Mouse (Mus musculus) embryonic facial prominence, embryonic 10.5 days (tissue): ENCODE measurements around the gene Igfbp7. TPM values are rescaled to one million over a fixed set of nuclear protein-coding genes. Genes with fewer than 3 reads are reported as not detected.
A peak's percentile ranks its signal among the peaks of the same experiment; 100 is the strongest.

Experiments
- DNase-seq: peaks from one replicate; pipeline ENCODE4 v3.0.0-alpha.2; 2017; ENCODE audit warnings: low spot score
- H3K27ac ChIP-seq: fragments of 300-500 bp; sonication (generic); replicated peaks from 2 replicates; pipeline ENCODE4 v1.5.1; 2016; ENCODE audit warnings: mild to moderate bottlenecking
- H3K27me3 ChIP-seq: fragments of 300-500 bp; sonication (generic); replicated peaks from 2 replicates; pipeline ENCODE4 v1.6.1; 2016; ENCODE audit warnings: low read depth, mild to moderate bottlenecking; ENCODE audit not compliant: poor library complexity, severe bottlenecking
- H3K36me3 ChIP-seq: fragments of 300-500 bp; sonication (generic); replicated peaks from 2 replicates; pipeline ENCODE4 v1.6.1; 2016; ENCODE audit warnings: mild to moderate bottlenecking, moderate library complexity
- H3K4me1 ChIP-seq: fragments of 300-500 bp; sonication (generic); 2 replicates; pipeline ENCODE4 v1.6.1; 2016
- H3K4me3 ChIP-seq: fragments of 300-500 bp; sonication (generic); 2 replicates; pipeline ENCODE4 v1.5.1; 2016; ENCODE audit warnings: mild to moderate bottlenecking, moderate library complexity
- H3K9me3 ChIP-seq: fragments of 300-500 bp; sonication (generic); 2 replicates; pipeline ENCODE4 v1.6.1; 2016; ENCODE audit warnings: mild to moderate bottlenecking
- WGBS: fragments of 180-500 bp; shearing (Covaris S2); methylation state at CpG from one replicate; pipeline ENCODE4 v1.1.7; 2016; 5-methylcytosine and 5-hydroxymethylcytosine counted together
- polyA plus RNA-seq: library from polyadenylated mRNA; unstranded; fragments of >200 nt; fragmentation: Nextera tagmentation; extraction: Ambion mirVana; gene quantifications from 2 replicates; pipeline ENCODE4 v1.2.1, GENCODE M21; 2016

Igfbp7 gene
- polyA plus RNA-seq, 1 experiment from 2014 or later: 4.9 TPM

DNA sequence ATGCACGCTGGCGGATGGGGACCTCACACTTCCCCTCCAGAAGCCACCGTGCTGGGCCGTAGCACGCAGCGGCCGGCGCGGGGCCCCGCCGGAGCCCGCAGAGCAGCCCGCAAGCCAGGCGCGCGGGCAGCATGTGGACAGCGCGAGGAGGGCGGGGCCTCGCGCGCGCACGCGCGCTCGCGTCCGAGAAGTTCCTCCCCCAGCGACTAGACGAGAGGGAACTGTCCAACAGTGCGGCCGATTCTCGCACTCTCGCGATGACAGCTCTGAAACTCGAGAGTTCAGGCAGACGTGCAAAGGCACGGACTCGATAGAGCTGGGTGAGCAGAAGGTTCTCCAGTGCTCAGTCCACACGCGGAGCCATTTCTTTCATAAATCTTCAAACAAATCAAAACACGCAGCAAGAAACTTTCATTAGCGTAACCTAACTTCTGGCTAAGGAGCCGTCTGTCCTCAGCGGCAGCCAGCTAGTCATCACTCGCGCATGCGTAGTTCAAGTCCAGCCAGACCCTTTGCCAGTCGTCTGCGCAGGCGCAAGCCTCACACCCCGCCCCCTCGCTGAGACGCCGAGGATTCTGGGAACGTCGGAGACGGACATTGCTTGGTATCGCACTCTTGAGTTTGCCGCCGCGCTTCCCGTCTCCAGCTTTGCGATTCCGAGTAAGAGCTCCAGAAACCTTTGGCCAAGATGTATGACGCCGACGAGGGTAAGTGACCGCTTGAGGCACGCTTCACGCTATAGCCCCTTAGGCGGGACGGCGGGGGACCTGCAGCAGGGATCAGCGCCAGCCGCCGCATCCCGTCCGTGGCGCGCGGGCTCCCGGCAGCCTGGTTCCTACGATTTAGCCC is 97.7 kb downstream of the Igfbp7 start, which contains the start of the genes Noa1 and Polr2b:
Gene Noa1 (minus strand): TSS at position 161 of the 849 bp plus-strand sequence.
Gene Polr2b (plus strand): TSS at position 224 of the 849 bp plus-strand sequence.
- Histone ChIP-seq H3K4me3 (peak within 1 kb of the TSS; percentile 71), H3K27ac (peak within 1 kb of the TSS; percentile 93), H3K36me3 (peaks cover 57% of the 10 kb centered on the region), H3K27me3 (no peaks in the 10 kb centered on the region), H3K4me1 (peaks cover 30% of the 10 kb centered on the region), H3K9me3 (no peaks in the 10 kb centered on the region)
- DNase-seq: peak; percentile 98
- under 1% methylated on average over 85 of the region's 85 CpGs for WGBS

DNA sequence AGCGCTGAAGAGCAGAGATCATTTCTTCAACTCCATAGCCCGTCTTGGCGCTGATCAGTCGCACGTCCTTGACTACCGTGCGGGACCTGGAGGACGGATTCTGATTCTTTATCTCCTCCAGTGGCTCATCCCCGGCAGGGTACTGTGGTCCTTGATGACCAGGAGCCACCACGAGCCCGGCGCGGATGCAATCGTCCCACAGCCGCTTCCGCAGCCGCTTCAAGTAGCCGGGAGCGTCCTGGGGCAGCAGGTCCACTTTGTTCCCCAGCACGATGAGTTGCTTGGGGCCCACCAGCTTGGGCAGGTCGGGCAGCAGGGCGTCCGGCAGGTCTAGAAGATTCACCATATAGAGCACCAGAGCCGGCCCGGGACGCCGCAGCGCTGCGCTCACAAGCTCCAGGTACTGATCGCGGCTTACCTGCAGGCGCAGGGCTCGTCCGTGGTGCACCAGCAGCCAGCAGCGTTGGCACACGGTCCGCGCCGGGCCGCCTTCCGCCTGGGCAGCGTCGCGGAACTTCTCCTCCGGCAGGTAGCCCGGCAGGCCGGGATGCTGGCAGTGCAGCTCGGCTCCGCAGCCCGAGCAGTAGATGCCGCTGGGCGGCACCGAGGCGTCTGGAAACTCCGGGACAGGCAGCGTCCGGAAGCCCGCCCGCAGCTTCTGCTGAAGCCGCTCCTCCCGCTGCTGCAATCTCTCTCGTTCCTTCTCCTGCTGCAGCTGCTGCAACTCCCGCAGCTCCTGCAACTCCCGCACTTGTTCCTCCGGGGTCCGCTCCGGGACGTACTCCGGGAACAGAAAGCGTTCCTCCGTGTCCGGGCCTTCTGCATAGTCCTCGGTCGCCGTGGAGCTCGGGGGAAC is 98.6 kb downstream of the Igfbp7 start:
- Histone ChIP-seq H3K36me3 (peaks cover 57% of the 10 kb centered on the region), H3K4me1 (peaks cover 30% of the 10 kb centered on the region), H3K27me3 (no peaks in the 10 kb centered on the region), H3K27ac (peak overlapping the region; percentile 93), H3K9me3 (no peaks in the 10 kb centered on the region), H3K4me3 (peak overlapping the region; percentile 71)
- WGBS: under 1% methylated on average over 76 of the region's 76 CpGs
- no peak for DNase-seq

DNA sequence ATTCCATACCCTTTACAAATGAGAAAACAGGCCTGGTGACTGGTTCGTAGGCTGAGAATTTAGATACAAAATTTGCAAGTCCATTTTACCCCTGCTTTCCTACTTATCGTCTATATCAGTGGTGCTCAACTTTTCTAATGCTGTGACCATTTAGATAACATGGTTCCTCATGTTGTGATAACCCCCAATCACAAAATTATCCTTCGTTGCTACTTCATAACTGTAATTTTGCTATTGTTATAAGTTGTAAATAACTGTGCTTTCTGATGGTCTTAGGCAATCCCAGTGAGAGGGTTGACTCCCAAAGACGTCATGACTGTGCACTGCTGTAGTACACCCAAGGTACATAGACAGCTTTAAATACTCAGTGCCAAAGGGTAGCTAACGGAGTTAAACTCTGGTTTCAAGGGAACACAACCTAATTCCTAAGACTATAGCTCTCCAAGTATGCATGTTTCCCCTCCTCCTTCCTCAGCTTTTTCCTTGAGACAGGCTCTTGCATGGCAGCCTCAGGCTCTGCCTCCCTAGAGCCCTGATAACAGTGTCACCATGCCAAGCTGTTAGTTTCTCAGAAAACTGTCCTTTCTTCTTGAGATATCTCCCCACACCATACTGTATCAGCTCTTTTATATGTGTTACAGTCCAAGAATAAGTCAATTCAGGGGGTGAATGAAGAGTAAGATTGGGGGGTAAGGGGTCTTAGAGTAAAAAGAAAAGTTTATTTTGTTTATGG is 99.9 kb downstream of the Igfbp7 start:
- H3K4me1 ChIP-seq: peaks cover 30% of the 10 kb centered on the region
- WGBS: 83% methylated on average over 5 of the region's 5 CpGs
- H3K36me3 ChIP-seq: peaks cover 57% of the 10 kb centered on the region
- no peaks in the 10 kb centered on the region for H3K27me3 ChIP-seq
- no peaks in the 10 kb centered on the region for H3K9me3 ChIP-seq
- no peak overlapping the region for H3K27ac ChIP-seq
- H3K4me3 ChIP-seq: peak overlapping the region; percentile 71
- no peak for DNase-seq

GRCm38 (mm10) chr5:77301296-77301903 is 106.4 kb downstream of the Igfbp7 start:
- WGBS: 88% methylated on average over 6 of the region's 6 CpGs

GRCm38 (mm10) chr5:77299486-77299885 is 108.4 kb downstream of the Igfbp7 start:
- 94% methylated on average over 2 of the region's 2 CpGs for WGBS
- DNase-seq: no peak
- Histone ChIP-seq H3K27ac (no peak overlapping the region), H3K9me3 (no peaks in the 10 kb centered on the region), H3K4me3 (no peak overlapping the region), H3K27me3 (no peaks in the 10 kb centered on the region), H3K36me3 (peaks cover 91% of the 10 kb centered on the region), H3K4me1 (no peaks in the 10 kb centered on the region)

More at GRCm38 (mm10) chr5:77301296-77301903, 106.4 kb downstream of the Igfbp7 start:
- DNase-seq: no peak
- no peaks in the 10 kb centered on the region for H3K4me1 ChIP-seq
- H3K27me3 ChIP-seq: no peaks in the 10 kb centered on the region
- H3K4me3 ChIP-seq: no peak overlapping the region
- peaks cover 93% of the 10 kb centered on the region for H3K36me3 ChIP-seq
- H3K27ac ChIP-seq: no peak overlapping the region
- H3K9me3 ChIP-seq: no peaks in the 10 kb centered on the region

Other genes with a start within 250 kb of the Igfbp7 start
- gene Spink2, start 196.6 kb downstream of the Igfbp7 start, polyA plus RNA-seq: 1.5 and 1.8 TPM in 2 replicates
- gene Rest, start 142.6 kb downstream of the Igfbp7 start, polyA plus RNA-seq: 34.0 and 37.7 TPM in 2 replicates
- gene Noa1, start 98.0 kb downstream of the Igfbp7 start, polyA plus RNA-seq: 36.5 and 37.5 TPM in 2 replicates
- gene Polr2b, start 97.9 kb downstream of the Igfbp7 start, polyA plus RNA-seq: 94.3 and 96.0 TPM in 2 replicates